Mouse (Mus musculus) myocyte (in vitro differentiated cells): Measurements from ENCODE around the gene Pdzd2. TPM values are rescaled to one million over a fixed set of nuclear protein-coding genes. Genes with fewer than 3 reads are reported as not detected.

Source experiments
- H3K27me3 ChIP-seq: one replicate; pipeline ENCODE4 v1.6.1; 2011; ENCODE audit not compliant: control insufficient read depth, insufficient read depth, insufficient read length
- H3K36me3 ChIP-seq: one replicate; pipeline ENCODE4 v1.6.1; 2011; ENCODE audit not compliant: control insufficient read depth, insufficient read depth
- H3K4me2 ChIP-seq: one replicate; pipeline ENCODE4 v1.6.1; 2011; ENCODE audit warnings: low read depth, control low read depth
- H3K4me3 ChIP-seq: one replicate; pipeline ENCODE4 v1.5.1; 2011; ENCODE audit warnings: mild to moderate bottlenecking, control low read depth, moderate library complexity
- H3K79me2 ChIP-seq: one replicate; pipeline ENCODE4 v1.6.1; 2011; ENCODE audit not compliant: control insufficient read depth, insufficient read depth
- H3ac ChIP-seq: one replicate; pipeline ENCODE4 v1.6.1; 2011; ENCODE audit not compliant: control insufficient read depth, insufficient read length
- CEBPB ChIP-seq: IDR thresholded peaks from 2 replicates; pipeline ENCODE4 v1.6.1; 2011; ENCODE audit warnings: mild to moderate bottlenecking, moderate library complexity; ENCODE audit not compliant: poor library complexity, insufficient read depth, severe bottlenecking
- E2F4 ChIP-seq: IDR thresholded peaks from one replicate; pipeline ENCODE4 v1.6.1; 2011; ENCODE audit warnings: mild to moderate bottlenecking, control low read depth, moderate library complexity; ENCODE audit not compliant: insufficient read depth
- MAX ChIP-seq: IDR thresholded peaks from one replicate; pipeline ENCODE4 v1.6.1; 2011; ENCODE audit warnings: low read depth, mild to moderate bottlenecking, control low read depth
- MYOD1 ChIP-seq, 3 experiments: IDR thresholded peaks; one replicate each; pipeline ENCODE4 v1.6.1; 2011; ENCODE audit warnings: control low read depth in 2 of 3, low read depth in 2 of 3, mild to moderate bottlenecking in 2 of 3, moderate library complexity in 1 of 3; ENCODE audit not compliant: insufficient read length in 2 of 3, control insufficient read depth in 1 of 3
- MYOG ChIP-seq, 3 experiments: IDR thresholded peaks; one replicate each; pipeline ENCODE4 v1.6.1; 2011; ENCODE audit warnings: control low read depth in 2 of 3, low read depth in 2 of 3, mild to moderate bottlenecking in 2 of 3; ENCODE audit not compliant: insufficient read length in 2 of 3, control insufficient read depth in 1 of 3, insufficient read depth in 1 of 3
- POLR2A ChIP-seq: IDR thresholded peaks from one replicate; pipeline ENCODE4 v1.6.1; 2011; ENCODE audit warnings: low read depth, mild to moderate bottlenecking, control low read depth, moderate library complexity; ENCODE audit not compliant: insufficient read length
- POLR2AphosphoS2 ChIP-seq: IDR thresholded peaks from one replicate; pipeline ENCODE4 v1.6.1; 2011; ENCODE audit warnings: low read depth, control low read depth; ENCODE audit not compliant: insufficient read length
- REST ChIP-seq: IDR thresholded peaks from one replicate; pipeline ENCODE4 v1.6.1; 2011; ENCODE audit warnings: mild to moderate bottlenecking, control low read depth, moderate library complexity; ENCODE audit not compliant: insufficient read depth, insufficient read length
- SRF ChIP-seq: IDR thresholded peaks from one replicate; pipeline ENCODE4 v1.6.1; 2011; ENCODE audit warnings: low read depth; ENCODE audit not compliant: control insufficient read depth, insufficient read length
- TCF12 ChIP-seq: IDR thresholded peaks from one replicate; pipeline ENCODE4 v1.6.1; 2011; ENCODE audit warnings: mild to moderate bottlenecking, control low read depth; ENCODE audit not compliant: poor library complexity, insufficient read depth, severe bottlenecking
- TCF3 ChIP-seq: IDR thresholded peaks from one replicate; pipeline ENCODE4 v1.6.1; 2011; ENCODE audit warnings: low read depth, control low read depth; ENCODE audit not compliant: insufficient read length
- USF1 ChIP-seq: IDR thresholded peaks from one replicate; pipeline ENCODE4 v1.6.1; 2011; ENCODE audit warnings: low read depth, mild to moderate bottlenecking, control low read depth, moderate library complexity
- polyA plus RNA-seq: library from polyadenylated mRNA; unstranded; fragments of >200 nt; fragmentation: generic; extraction: Trizol; gene quantifications from one replicate; pipeline ENCODE4 v1.2.1, GENCODE M21; 2012; ENCODE audit warnings: missing spikeins

Gene Pdzd2
- polyA plus RNA-seq, 1 experiment: 0.01 TPM

- Histone ChIP-seq H3K4me3 (no peak overlapping the region), H3K79me2 (no peaks in the 10 kb centered on the region), H3K36me3 (no peaks in the 10 kb centered on the region), H3K4me2 (no peak overlapping the region), H3ac (no peak overlapping the region), H3K27me3 (no peaks in the 10 kb centered on the region)
- no peak for TF ChIP-seq MYOD1 (IDR thresholded peaks at IDR 0.05; ENCODE audit: control insufficient read depth in 1 of 3, insufficient read length in 2 of 3, low read depth in 2 of 3)
- TF ChIP-seq MAX: no peak
- no peak for TF ChIP-seq USF1
- no peak for TF ChIP-seq TCF3
- TF ChIP-seq TCF12: no peak
- no peak for TF ChIP-seq MYOG (IDR thresholded peaks at IDR 0.05; ENCODE audit: control insufficient read depth in 1 of 3, insufficient read depth in 1 of 3, insufficient read length in 2 of 3, low read depth in 2 of 3)
These were observed 99.0 kb downstream of the Pdzd2 start for GRCm38 (mm10) chr15:12640755-12641154.

- Histone ChIP-seq H3K4me3 (no peak overlapping the region), H3ac (no peak overlapping the region), H3K27me3 (no peaks in the 10 kb centered on the region), H3K4me2 (no peak overlapping the region), H3K79me2 (no peaks in the 10 kb centered on the region), H3K36me3 (no peaks in the 10 kb centered on the region)
- TF ChIP-seq TCF12: no peak
These were observed 99.9 kb downstream of the Pdzd2 start for GRCm38 (mm10) chr15:12639776-12640175.

GRCm38 (mm10) chr15:12639181-12639580, 100.5 kb downstream of the Pdzd2 start:
- no peak overlapping the region for H3K4me3 ChIP-seq
- TF ChIP-seq POLR2A (no peak), USF1 (no peak), POLR2AphosphoS2 (no peak), MYOD1 (IDR thresholded peaks at IDR 0.05; ENCODE audit: control insufficient read depth in 1 of 3, insufficient read length in 2 of 3, low read depth in 2 of 3) (no peak), SRF (no peak), CEBPB (no peak), MAX (no peak), E2F4 (no peak), REST (no peak), TCF12 (no peak), MYOG (IDR thresholded peaks at IDR 0.05; ENCODE audit: control insufficient read depth in 1 of 3, insufficient read depth in 1 of 3, insufficient read length in 2 of 3, low read depth in 2 of 3) (no peak), TCF3 (no peak)
- H3ac ChIP-seq: no peak overlapping the region
- H3K36me3 ChIP-seq: no peaks in the 10 kb centered on the region
- no peaks in the 10 kb centered on the region for H3K27me3 ChIP-seq
- no peaks in the 10 kb centered on the region for H3K79me2 ChIP-seq
- H3K4me2 ChIP-seq: no peak overlapping the region

- Histone ChIP-seq H3ac (no peak overlapping the region), H3K36me3 (no peaks in the 10 kb centered on the region), H3K4me3 (no peak overlapping the region), H3K27me3 (no peaks in the 10 kb centered on the region), H3K79me2 (no peaks in the 10 kb centered on the region), H3K4me2 (no peak overlapping the region)
- no peak for TF ChIP-seq TCF3
These were observed 101.2 kb downstream of the Pdzd2 start for GRCm38 (mm10) chr15:12638370-12639030.

- Histone ChIP-seq H3K4me3 (no peak overlapping the region), H3ac (no peak overlapping the region), H3K36me3 (no peaks in the 10 kb centered on the region), H3K27me3 (no peaks in the 10 kb centered on the region), H3K79me2 (no peaks in the 10 kb centered on the region), H3K4me2 (no peak overlapping the region)
- no peak for TF ChIP-seq POLR2AphosphoS2
These were observed 102.2 kb downstream of the Pdzd2 start for GRCm38 (mm10) chr15:12637511-12637910.

- no peaks in the 10 kb centered on the region for H3K79me2 ChIP-seq
- H3K27me3 ChIP-seq: no peaks in the 10 kb centered on the region
- H3ac ChIP-seq: no peak overlapping the region
- H3K4me2 ChIP-seq: no peak overlapping the region
- no peak overlapping the region for H3K4me3 ChIP-seq
- TF ChIP-seq TCF12 (no peak), MYOG (IDR thresholded peaks at IDR 0.05; ENCODE audit: control insufficient read depth in 1 of 3, insufficient read depth in 1 of 3, insufficient read length in 2 of 3, low read depth in 2 of 3) (no peak), SRF (no peak), TCF3 (no peak), MAX (no peak)
- no peaks in the 10 kb centered on the region for H3K36me3 ChIP-seq
These were observed 103.3 kb downstream of the Pdzd2 start for GRCm38 (mm10) chr15:12636386-12636785.
